Mouse (Mus musculus) megakaryocyte, embryonic 14.5 days (primary cell): ENCODE data around the gene Ror1. TPM values are rescaled to one million over a fixed set of nuclear protein-coding genes. Genes with fewer than 3 reads are reported as not detected.

ENCODE experiments used
- H3K27me3 ChIP-seq: replicated peaks from 2 replicates; pipeline ENCODE3; 2012; ENCODE audit warnings: inconsistent platforms
- H3K36me3 ChIP-seq: replicated peaks from 2 replicates; pipeline ENCODE3; 2012; ENCODE audit warnings: low read length, inconsistent platforms, mixed read lengths
- H3K4me1 ChIP-seq: 2 replicates; pipeline ENCODE4 v1.6.1; 2012; ENCODE audit warnings: inconsistent platforms
- H3K4me3 ChIP-seq: replicated peaks from 2 replicates; pipeline ENCODE3; 2012; ENCODE audit warnings: moderate library complexity, mild to moderate bottlenecking, inconsistent platforms
- H3K9me3 ChIP-seq: 2 replicates; pipeline ENCODE4 v1.6.1; 2012; ENCODE audit warnings: inconsistent platforms
- FLI1 ChIP-seq: IDR thresholded peaks from 2 replicates; pipeline ENCODE4 v1.6.1; 2012; ENCODE audit warnings: low read length, inconsistent platforms, mixed read lengths
- GATA1 ChIP-seq: IDR thresholded peaks from 3 replicates; pipeline ENCODE4 v1.6.1; 2012; ENCODE audit warnings: mixed read lengths, low read length, inconsistent platforms, borderline replicate concordance
- polyA plus RNA-seq: library from polyadenylated mRNA; stranded (reverse); fragments of >175 nt; gene quantifications from 2 replicates; pipeline ENCODE4 v1.2.3, GENCODE M21; 2012; ENCODE audit warnings: low replicate concordance; ENCODE audit not compliant: insufficient read depth

Ror1 gene
- polyA plus RNA-seq, 1 experiment: not detected

- no peaks in the 10 kb centered on the region for H3K27me3 ChIP-seq
- no peaks in the 10 kb centered on the region for H3K9me3 ChIP-seq
- no peak for TF ChIP-seq FLI1
- no peak for TF ChIP-seq GATA1
- no peaks in the 10 kb centered on the region for H3K36me3 ChIP-seq
- no peaks in the 10 kb centered on the region for H3K4me1 ChIP-seq
- no peak overlapping the region for H3K4me3 ChIP-seq
These were observed 306.2 kb downstream of the Ror1 start for GRCm38 (mm10) chr4:100401581-100402470.

- TF ChIP-seq GATA1 (no peak), FLI1 (no peak)
- Histone ChIP-seq H3K36me3 (no peaks in the 10 kb centered on the region), H3K9me3 (no peaks in the 10 kb centered on the region)
These were observed 311.8 kb downstream of the Ror1 start for GRCm38 (mm10) chr4:100407261-100407874.

GRCm38 (mm10) chr4:100409521-100409920 is 313.9 kb downstream of the Ror1 start:
- Histone ChIP-seq H3K27me3 (no peaks in the 10 kb centered on the region), H3K4me1 (no peaks in the 10 kb centered on the region), H3K4me3 (no peak overlapping the region), H3K36me3 (no peaks in the 10 kb centered on the region), H3K9me3 (no peaks in the 10 kb centered on the region; the same call in 1 of the 2 replicates)
- no peak for TF ChIP-seq FLI1
- TF ChIP-seq GATA1: no peak

More at GRCm38 (mm10) chr4:100407261-100407874, 311.8 kb downstream of the Ror1 start:
- Histone ChIP-seq H3K27me3 (no peaks in the 10 kb centered on the region), H3K4me1 (no peaks in the 10 kb centered on the region), H3K4me3 (no peak overlapping the region)

- no peak overlapping the region for H3K4me3 ChIP-seq
- no peaks in the 10 kb centered on the region for H3K36me3 ChIP-seq
- no peaks in the 10 kb centered on the region for H3K4me1 ChIP-seq
- TF ChIP-seq FLI1: no peak
- TF ChIP-seq GATA1: no peak
- H3K27me3 ChIP-seq: no peaks in the 10 kb centered on the region
- H3K9me3 ChIP-seq: no peaks in the 10 kb centered on the region; the same call in 1 of the 2 replicates
These were observed 316.4 kb downstream of the Ror1 start for GRCm38 (mm10) chr4:100411841-100412539.

GRCm38 (mm10) chr4:100422756-100423155 is 327.2 kb downstream of the Ror1 start:
- H3K9me3 ChIP-seq: no peaks in the 10 kb centered on the region
- no peak overlapping the region for H3K4me3 ChIP-seq
- H3K4me1 ChIP-seq: no peaks in the 10 kb centered on the region
- H3K36me3 ChIP-seq: no peaks in the 10 kb centered on the region
- no peak for TF ChIP-seq FLI1
- TF ChIP-seq GATA1: no peak
- no peaks in the 10 kb centered on the region for H3K27me3 ChIP-seq

- H3K36me3 ChIP-seq: no peaks in the 10 kb centered on the region
- no peaks in the 10 kb centered on the region for H3K27me3 ChIP-seq
- no peaks in the 10 kb centered on the region for H3K9me3 ChIP-seq
- TF ChIP-seq FLI1: no peak
- TF ChIP-seq GATA1: no peak
- H3K4me1 ChIP-seq: no peaks in the 10 kb centered on the region
- no peak overlapping the region for H3K4me3 ChIP-seq
These were observed 330.5 kb downstream of the Ror1 start for GRCm38 (mm10) chr4:100426101-100426500.

- Histone ChIP-seq H3K4me3 (no peak overlapping the region), H3K4me1 (no peaks in the 10 kb centered on the region), H3K9me3 (no peaks in the 10 kb centered on the region), H3K36me3 (no peaks in the 10 kb centered on the region), H3K27me3 (no peaks in the 10 kb centered on the region)
- TF ChIP-seq GATA1 (no peak), FLI1 (no peak)
These were observed 333.8 kb downstream of the Ror1 start for GRCm38 (mm10) chr4:100429371-100429900.

- Histone ChIP-seq H3K27me3 (no peaks in the 10 kb centered on the region), H3K36me3 (no peaks in the 10 kb centered on the region), H3K4me1 (no peaks in the 10 kb centered on the region), H3K9me3 (0 out of 2 replicates have a peak, but pooled peaks cover under 1% of the 10 kb centered on the region), H3K4me3 (no peak overlapping the region)
- TF ChIP-seq GATA1 (no peak), FLI1 (no peak)
These were observed 339.9 kb downstream of the Ror1 start for GRCm38 (mm10) chr4:100435281-100436168.

- H3K4me3 ChIP-seq: no peak overlapping the region
- peaks cover 7% of the 10 kb centered on the region for H3K9me3 ChIP-seq
- no peaks in the 10 kb centered on the region for H3K4me1 ChIP-seq
- no peaks in the 10 kb centered on the region for H3K36me3 ChIP-seq
- no peaks in the 10 kb centered on the region for H3K27me3 ChIP-seq
- TF ChIP-seq FLI1 (no peak), GATA1 (no peak)
These were observed 340.6 kb downstream of the Ror1 start for GRCm38 (mm10) chr4:100436169-100436547.
